Mouse (Mus musculus) limb, embryonic 14.5 days (tissue): ENCODE measurements around the gene Ogfod2. TPM values are rescaled to one million over a fixed set of nuclear protein-coding genes. Genes with fewer than 3 reads are reported as not detected.

ENCODE experiments used
- ATAC-seq: fragments of 200-750 bp; cut with Nextera tagmentation; 2 replicates; pipeline ENCODE4 v1.8.0; 2017; ENCODE audit warnings: low read depth, moderate number of reproducible peaks, moderate TSS enrichment; ENCODE audit not compliant: low FRiP score
- DNase-seq: peaks from one replicate; pipeline ENCODE4 v3.0.0-alpha.2; 2015; ENCODE audit warnings: low spot score
- H3K27ac ChIP-seq: fragments of 300-500 bp; sonication (generic); replicated peaks from 2 replicates; pipeline ENCODE4 v1.5.1; 2014; ENCODE audit warnings: low read depth, mild to moderate bottlenecking, low read length, moderate library complexity, mixed read lengths
- H3K27me3 ChIP-seq: fragments of 300-500 bp; sonication (generic); 2 replicates; pipeline ENCODE4 v1.6.1; 2014; ENCODE audit warnings: low read length, mixed read lengths; ENCODE audit not compliant: control insufficient read depth, insufficient read depth
- H3K36me3 ChIP-seq: fragments of 300-500 bp; sonication (generic); 2 replicates; pipeline ENCODE4 v1.6.1; 2014; ENCODE audit warnings: mild to moderate bottlenecking, low read length, moderate library complexity, mixed read lengths; ENCODE audit not compliant: control insufficient read depth, insufficient read depth
- H3K4me1 ChIP-seq: fragments of 300-500 bp; sonication (generic); 2 replicates; pipeline ENCODE4 v1.6.1; 2014; ENCODE audit warnings: antibody characterized with exemption, low read length, mixed read lengths; ENCODE audit not compliant: control insufficient read depth, insufficient read depth
- H3K4me2 ChIP-seq: fragments of 300-500 bp; sonication (generic); replicated peaks from 2 replicates; pipeline ENCODE4 v1.6.1; 2014; ENCODE audit warnings: low read depth, mild to moderate bottlenecking, low read length, moderate library complexity; ENCODE audit not compliant: severe bottlenecking
- H3K4me3 ChIP-seq: fragments of 300-500 bp; sonication (generic); replicated peaks from 2 replicates; pipeline ENCODE4 v1.5.1; 2014; ENCODE audit warnings: low read length
- H3K9ac ChIP-seq: fragments of 300-500 bp; sonication (generic); 2 replicates; pipeline ENCODE4 v1.6.1; 2014; ENCODE audit warnings: mild to moderate bottlenecking, low read depth, low read length, moderate library complexity; ENCODE audit not compliant: severe bottlenecking
- H3K9me3 ChIP-seq: fragments of 300-500 bp; sonication (generic); 2 replicates; pipeline ENCODE4 v1.6.1; 2016; ENCODE audit warnings: low read length; ENCODE audit not compliant: control insufficient read depth
- POLR2A ChIP-seq: fragments of 200-500 bp; IDR thresholded peaks from 2 replicates; pipeline ENCODE4 v1.8.0; 2012; ENCODE audit warnings: inconsistent platforms, mild to moderate bottlenecking, moderate library complexity, borderline replicate concordance; ENCODE audit not compliant: insufficient read depth, insufficient read length; ENCODE audit errors: extremely low read depth
- WGBS: fragments of 180-500 bp; shearing (Covaris S2); extraction: QIAGEN DNeasy Blood & Tissue Kit; methylation state at CpG from one replicate; pipeline ENCODE4 v1.1.7; 2014; 5-methylcytosine and 5-hydroxymethylcytosine counted together
- polyA plus RNA-seq, 2 experiments: library from polyadenylated mRNA; depleted of rRNA in 1 of 2; stranded (reverse) in 1 of 2; unstranded in 1 of 2; fragments of >200 nt; fragmentation: Nextera tagmentation in 1 of 2; extraction: Ambion mirVana in 1 of 2; gene quantifications; 2 replicates each; pipeline versions ENCODE4 v1.2.1 to v1.2.3; 2012 to 2014

Ogfod2 gene
- polyA plus RNA-seq, 2 experiments = 14.2 to 26.5 TPM

DNA sequence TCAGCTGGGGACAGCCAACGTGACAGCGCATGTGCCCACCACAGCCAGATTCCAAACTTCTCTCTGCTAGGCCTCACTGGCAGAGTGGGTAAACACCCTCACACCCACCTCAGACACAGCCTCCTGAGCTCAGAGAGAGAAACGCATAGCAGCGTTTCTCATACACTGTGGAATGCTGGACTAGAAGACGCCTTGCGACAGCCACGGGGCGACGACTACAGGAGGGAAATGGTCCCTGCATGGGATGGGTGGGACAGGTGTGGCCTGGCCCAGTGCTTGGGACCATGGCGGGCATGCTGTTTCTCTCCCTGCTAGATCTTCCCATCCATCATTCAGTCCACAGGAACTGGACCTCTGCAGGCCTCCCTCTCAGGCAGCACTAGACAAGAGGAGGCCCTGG is 29.6 kb upstream of the Ogfod2 start:
- H3K27ac ChIP-seq = no peak overlapping the region
- no peak overlapping the region for H3K9ac ChIP-seq
- H3K36me3 ChIP-seq = no peaks in the 10 kb centered on the region
- no peaks in the 10 kb centered on the region for H3K27me3 ChIP-seq
- no peaks in the 10 kb centered on the region for H3K9me3 ChIP-seq
- peaks cover 9% of the 10 kb centered on the region; the same call in 1 of the 2 replicates for H3K4me1 ChIP-seq
- no peak overlapping the region for H3K4me2 ChIP-seq
- DNase-seq = no peak
- H3K4me3 ChIP-seq = no peak overlapping the region
- 85% methylated on average over 10 of the region's 10 CpGs for WGBS
- ATAC-seq = no peak
- TF ChIP-seq POLR2A = no peak

DNA sequence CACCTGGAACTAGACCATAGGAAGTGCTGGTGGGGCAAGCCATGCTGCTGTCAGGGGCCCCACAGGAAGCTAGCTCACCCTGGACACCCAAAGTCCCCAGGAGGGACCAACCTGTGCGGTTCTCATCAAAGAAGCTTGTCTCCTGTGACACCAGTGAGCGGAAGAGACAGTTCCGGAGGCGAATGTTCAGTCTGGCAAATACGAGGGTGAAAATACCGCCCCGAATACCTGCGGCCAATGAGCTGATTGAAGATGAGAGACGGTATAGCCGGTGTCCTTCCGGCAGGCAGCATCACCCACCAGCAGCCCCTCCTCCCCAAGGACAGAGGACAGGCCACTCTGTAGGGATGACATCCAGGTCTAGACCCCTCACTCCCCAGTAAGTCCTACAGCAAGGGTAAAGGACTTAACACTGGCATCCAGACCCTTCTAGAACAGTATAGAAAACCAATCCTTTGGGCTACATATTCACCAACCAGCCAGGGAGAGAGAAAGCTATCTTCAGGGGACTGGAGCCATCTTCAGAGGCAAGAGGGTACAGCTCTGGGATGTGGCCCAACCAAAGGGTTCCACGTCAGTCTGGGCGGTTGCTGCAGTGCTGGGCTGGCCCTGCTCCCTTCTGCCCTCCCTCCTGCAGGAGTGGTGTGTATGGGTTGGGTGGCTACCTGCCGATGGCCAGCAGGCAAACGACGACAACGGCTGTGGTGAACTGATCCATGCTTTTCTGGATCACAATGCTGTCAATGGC is 29.0 kb upstream of the Ogfod2 start:
- Histone ChIP-seq H3K9me3 (no peaks in the 10 kb centered on the region), H3K4me1 (peaks cover 9% of the 10 kb centered on the region; the same call in 1 of the 2 replicates), H3K4me2 (no peak overlapping the region), H3K27ac (no peak overlapping the region), H3K36me3 (no peaks in the 10 kb centered on the region), H3K27me3 (no peaks in the 10 kb centered on the region), H3K4me3 (no peak overlapping the region), H3K9ac (no peak overlapping the region)
- ATAC-seq (no peak), DNase-seq (no peak)
- TF ChIP-seq POLR2A = no peak
- 86% methylated on average over 17 of the region's 17 CpGs for WGBS

DNA sequence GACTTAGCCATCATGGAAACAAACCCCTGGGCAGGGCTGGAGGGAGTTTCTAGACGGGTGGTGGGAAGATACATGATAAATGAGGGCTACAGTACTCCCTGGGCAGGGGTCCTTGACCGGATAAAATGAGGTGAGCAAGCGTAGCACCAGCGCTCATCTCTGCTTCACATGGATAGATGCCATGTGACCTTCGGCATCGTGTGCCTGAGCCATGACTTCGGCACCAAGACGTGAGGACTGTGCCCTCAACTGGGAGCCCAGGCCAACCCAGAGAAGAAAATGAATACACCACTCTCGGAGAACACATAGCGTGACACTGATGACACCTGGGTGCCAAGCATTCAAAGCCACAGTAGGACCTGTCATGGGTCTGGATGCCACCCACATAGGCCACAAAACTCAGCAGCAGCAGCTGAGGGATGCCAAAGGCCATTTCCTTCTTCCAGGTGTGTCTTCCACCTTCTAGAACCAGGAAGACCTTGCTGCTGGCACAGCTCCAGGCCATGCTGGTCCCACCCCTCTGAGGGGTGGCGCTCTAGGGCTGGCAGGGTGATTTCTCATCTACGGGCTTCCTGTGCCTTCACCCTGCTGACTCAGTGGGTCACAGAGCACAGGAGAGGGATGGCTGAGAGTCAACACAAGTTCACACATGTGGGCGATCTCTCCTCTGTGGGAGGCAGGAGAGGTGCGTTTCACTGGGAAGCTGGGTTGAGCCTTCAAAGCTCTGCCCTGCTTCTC is 28.1 kb upstream of the Ogfod2 start:
- TF ChIP-seq POLR2A = no peak
- WGBS = 85% methylated on average over 14 of the region's 14 CpGs

DNA sequence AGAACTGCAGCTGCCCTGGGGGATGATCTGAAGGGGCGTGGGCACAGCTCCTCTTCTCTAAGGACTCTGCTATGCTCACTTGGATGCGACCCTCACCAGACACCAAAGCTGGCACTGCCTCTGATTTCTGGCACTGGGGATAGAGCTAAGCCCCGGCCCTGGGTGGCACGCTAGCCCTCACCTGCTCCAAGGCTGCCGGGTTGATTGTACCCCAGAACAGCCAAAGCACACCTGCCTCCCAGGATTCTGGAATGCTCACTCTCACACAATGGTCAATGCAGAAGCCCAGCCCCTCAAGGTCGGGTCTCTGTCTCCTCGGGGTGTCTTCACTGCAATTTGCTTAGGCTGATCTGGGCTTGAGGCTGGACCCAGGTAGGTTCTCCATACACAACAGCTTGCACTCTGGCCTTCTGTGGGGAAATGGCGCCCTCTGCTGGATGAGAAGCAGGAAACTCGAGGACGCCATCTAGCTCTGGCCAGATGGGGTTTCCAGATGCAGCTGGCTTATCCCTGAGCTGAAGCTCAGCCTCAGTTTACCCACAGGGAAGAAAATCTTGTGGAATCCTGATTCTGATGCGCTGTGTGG is 27.4 kb upstream of the Ogfod2 start:
- TF ChIP-seq POLR2A = no peak
- H3K4me2 ChIP-seq = no peak overlapping the region
- WGBS = 41% methylated on average over 11 of the region's 11 CpGs
- DNase-seq (peak; percentile 25), ATAC-seq (peak; percentile 69)
- H3K9ac ChIP-seq = no peak overlapping the region
- no peaks in the 10 kb centered on the region; the same call in 1 of the 2 replicates for H3K4me1 ChIP-seq
- H3K9me3 ChIP-seq = no peaks in the 10 kb centered on the region
- H3K4me3 ChIP-seq = no peak overlapping the region
- no peak overlapping the region for H3K27ac ChIP-seq
- no peaks in the 10 kb centered on the region for H3K27me3 ChIP-seq
- H3K36me3 ChIP-seq = no peaks in the 10 kb centered on the region

More for the DNA sequence above, 28.1 kb upstream of the Ogfod2 start:
- Histone ChIP-seq H3K4me2 (no peak overlapping the region), H3K9me3 (no peaks in the 10 kb centered on the region), H3K4me3 (no peak overlapping the region), H3K36me3 (no peaks in the 10 kb centered on the region), H3K27ac (no peak overlapping the region), H3K27me3 (no peaks in the 10 kb centered on the region), H3K9ac (no peak overlapping the region), H3K4me1 (peaks cover 3% of the 10 kb centered on the region; the same call in 1 of the 2 replicates)
- no peak for DNase-seq
- no peak for ATAC-seq

DNA sequence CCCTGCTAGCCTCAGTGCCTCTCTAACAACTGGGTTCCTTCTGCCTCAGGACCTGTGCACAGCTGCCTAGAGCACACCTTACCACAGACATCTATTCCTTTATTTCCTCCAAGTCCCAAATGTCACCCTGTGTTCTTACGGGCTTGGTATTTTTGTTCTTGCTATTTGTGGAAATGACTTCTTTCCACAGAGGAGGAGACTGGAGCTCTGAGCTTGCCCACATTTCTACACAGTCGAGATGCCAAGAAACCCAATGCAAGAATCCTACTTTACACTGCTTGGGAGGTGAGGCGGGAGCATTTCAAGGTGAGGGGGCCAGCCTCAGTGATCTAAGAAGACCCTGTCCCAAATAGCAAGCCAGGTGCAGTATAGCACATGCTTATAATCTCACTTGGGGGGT is 26.6 kb upstream of the Ogfod2 start:
- ATAC-seq = no peak
- no peak overlapping the region for H3K9ac ChIP-seq
- no peak overlapping the region for H3K4me2 ChIP-seq
- no peak for DNase-seq
- H3K27me3 ChIP-seq = no peaks in the 10 kb centered on the region
- no peak overlapping the region for H3K27ac ChIP-seq
- H3K36me3 ChIP-seq = no peaks in the 10 kb centered on the region
- no peaks in the 10 kb centered on the region for H3K9me3 ChIP-seq
- no peak for TF ChIP-seq POLR2A
- no peaks in the 10 kb centered on the region for H3K4me1 ChIP-seq
- WGBS = 68% methylated on average over 3 of the region's 3 CpGs
- no peak overlapping the region for H3K4me3 ChIP-seq
